Mouse (Mus musculus) kidney, postnatal 4 days (tissue): ENCODE measurements around the gene Hist1h2bb.

Experiments
- DNase-seq, 2 experiments: peaks; one replicate each; pipeline ENCODE4 v3.0.0; 2021; ENCODE audit warnings: mixed read lengths in 2 of 2

The Hist1h2bb gene

DNA sequence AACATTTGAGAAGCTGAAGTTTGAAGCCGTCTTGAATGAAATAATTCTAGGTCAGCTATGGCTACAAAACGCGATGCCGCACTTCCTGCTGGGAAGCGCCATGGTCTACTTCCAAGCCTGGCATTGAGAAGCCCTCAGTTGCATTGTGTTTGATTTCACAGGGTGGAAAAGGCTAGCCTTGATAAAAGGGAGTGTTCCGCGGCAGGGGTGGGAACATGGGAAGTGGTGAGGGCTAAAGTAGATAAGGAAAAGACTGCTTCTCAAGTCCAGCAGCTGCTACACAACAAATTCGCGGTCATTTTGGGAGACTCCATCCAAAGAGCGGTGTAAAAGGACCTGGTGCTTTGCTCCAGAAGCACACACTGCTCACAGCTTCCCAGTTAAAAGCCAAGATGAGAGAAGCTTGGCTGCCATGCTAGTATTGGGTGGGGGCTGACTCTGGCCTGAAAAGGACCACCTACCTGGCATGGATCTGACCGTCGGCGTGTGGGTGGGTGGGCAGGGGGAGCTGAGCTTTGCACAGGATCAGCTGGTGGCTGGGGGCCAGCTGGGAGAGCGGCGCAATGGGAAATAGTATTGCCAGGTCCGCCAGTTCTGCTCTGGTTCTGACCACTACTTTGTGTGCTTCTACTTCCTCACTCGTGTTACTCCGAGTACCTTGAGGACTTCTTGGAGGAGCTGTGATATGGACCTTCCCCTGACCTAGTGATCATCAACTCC lies 17.9 kb upstream of the Hist1h2bb start:
- no peak for DNase-seq

DNA sequence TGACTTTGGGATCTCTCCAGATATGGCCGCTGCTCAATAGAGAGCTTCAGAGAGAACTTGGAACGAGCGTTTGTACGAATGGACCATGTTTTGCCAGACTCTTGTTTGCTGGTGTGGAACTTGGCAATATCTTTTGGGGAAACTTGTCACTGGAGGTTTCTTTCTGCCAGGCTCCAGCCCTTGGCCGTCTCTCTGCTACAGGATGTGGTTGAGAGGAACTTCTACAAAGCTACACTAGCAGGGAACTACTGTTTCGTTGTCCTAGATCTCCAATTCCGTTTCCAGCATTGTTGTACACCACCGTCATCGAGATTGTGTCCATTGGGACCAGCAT lies 17.4 kb upstream of the Hist1h2bb start:
- no peak for DNase-seq

DNA sequence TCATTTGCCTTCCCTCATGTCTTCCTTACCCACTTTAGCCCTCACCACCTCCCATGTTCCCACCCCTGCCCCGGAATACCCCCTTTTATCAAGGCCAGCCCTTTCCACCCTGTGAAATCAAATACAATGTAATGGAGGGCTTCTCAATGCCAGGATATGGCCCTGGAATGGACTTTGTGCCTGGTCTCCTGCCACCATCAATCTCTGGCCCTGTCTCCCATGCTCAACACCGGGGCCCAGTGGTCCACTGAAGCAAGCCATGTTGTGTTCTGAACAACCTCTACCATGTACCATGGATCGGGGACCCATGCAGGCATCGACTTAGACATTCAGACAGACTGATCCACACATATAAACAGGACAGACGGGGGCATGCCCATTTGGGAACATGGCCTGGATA lies 16.8 kb upstream of the Hist1h2bb start:
- no peak for DNase-seq

DNA sequence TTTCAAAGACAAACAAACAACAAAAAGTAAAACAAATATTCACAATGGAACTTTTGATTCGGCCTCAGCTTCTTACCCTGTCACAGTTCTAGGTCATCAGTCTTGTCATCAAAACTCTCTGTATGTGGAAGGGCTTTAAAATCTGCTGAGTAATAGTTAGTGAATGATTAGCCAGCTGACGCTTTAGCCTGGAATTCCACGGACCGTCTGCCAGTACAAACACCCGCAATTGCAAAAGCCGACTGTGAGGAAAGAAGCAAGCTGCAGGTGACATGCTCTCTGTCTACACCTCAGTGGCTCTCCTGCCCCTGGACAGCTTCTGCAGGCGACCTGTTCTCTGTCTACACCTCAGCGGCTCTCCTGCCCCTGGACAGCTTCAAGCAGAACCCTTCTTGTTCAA lies 16.1 kb upstream of the Hist1h2bb start:
- DNase-seq, result peak; percentile 40 to 51

DNA sequence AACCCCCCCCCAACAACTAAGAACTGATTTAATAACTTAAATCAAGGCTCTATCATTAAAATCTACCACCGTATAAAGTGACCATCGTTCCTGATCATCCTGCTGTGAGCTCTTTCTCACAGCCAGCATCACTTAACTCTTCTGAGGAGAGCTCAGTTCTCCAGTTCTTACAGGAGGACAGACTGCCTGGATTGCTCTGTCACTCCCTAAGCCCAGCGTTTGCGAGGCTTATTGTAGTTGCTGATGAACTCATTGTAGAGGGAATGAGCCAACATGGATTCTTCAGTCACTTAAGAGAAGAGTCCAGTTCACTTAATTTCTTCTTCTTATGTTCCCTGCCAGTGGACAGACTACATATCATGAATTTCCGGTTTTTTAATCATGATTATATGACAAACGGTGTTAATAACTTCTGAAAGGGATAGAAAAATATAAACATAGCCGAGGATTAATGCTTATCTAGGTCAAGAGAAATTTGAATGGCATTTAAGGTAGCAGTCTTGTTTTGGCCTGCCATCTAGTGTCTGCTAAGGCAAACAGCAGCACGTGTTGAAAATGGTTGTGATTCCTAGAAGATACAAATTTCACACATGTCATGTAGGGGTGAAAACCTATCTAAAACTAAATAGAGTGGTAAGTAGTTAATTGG lies 14.3 kb upstream of the Hist1h2bb start:
- peak; percentile 27 to 37 for DNase-seq

DNA sequence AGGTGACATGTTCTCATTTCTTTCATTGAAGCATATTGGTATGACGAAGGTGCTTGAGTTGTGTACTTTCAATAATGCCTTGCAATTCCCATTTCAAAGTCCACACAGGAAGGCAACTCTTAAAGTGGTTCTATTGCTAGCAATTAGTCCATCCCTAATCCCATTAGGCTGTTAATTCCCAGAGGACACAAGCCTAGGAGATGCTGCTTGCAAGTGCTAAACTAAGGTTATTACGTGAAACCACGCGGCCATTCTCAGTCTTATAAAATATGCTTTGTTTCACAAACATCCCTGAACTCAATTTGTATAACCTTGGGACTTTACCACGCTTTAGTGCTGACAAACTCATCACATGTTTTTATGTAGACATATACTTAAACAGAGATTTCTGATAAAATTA lies 9.4 kb upstream of the Hist1h2bb start:
- DNase-seq, result no peak

DNA sequence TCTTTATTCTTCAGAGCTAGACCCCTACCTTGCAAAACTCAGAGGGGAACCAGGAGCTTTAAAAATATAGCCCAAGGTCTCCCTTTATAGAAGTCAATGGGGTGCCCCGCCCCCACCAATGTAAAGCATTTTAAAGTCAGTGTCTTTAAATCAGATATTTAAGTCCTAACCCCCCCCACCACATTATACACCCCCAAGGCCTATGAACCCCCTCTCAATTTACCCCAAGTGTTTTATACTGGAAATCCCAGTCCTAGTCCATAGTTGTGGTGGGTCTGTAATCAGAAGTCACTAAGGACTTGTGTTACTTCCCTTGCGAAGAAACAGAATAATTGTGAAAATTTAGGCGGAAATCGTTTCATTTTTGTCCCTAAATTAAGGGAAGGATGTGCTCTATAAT lies 8.5 kb upstream of the Hist1h2bb start:
- DNase-seq, result peak; percentile 28 to 46

DNA sequence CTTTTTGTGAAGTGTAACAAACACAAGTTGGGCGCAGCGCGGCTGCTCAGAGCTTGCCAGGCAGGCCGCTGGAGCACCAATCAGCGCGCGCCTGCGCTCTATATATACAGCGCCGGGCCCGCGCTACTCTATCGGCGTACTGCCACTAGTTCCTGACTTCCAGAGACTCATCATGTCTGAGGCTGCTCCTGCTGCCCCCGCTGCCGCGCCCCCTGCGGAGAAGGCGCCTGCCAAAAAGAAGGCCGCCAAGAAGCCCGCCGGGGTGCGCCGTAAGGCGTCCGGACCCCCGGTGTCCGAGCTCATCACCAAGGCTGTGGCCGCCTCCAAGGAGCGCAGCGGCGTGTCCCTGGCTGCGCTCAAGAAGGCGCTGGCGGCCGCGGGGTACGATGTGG lies 7.9 kb upstream of the Hist1h2bb start, which contains the start of gene Hist1h1c:
Gene Hist1h1c, plus strand, starts transcription at position 132 of the 392 bp plus-strand sequence.
- DNase-seq, result peak; percentile 91 to 95

DNA sequence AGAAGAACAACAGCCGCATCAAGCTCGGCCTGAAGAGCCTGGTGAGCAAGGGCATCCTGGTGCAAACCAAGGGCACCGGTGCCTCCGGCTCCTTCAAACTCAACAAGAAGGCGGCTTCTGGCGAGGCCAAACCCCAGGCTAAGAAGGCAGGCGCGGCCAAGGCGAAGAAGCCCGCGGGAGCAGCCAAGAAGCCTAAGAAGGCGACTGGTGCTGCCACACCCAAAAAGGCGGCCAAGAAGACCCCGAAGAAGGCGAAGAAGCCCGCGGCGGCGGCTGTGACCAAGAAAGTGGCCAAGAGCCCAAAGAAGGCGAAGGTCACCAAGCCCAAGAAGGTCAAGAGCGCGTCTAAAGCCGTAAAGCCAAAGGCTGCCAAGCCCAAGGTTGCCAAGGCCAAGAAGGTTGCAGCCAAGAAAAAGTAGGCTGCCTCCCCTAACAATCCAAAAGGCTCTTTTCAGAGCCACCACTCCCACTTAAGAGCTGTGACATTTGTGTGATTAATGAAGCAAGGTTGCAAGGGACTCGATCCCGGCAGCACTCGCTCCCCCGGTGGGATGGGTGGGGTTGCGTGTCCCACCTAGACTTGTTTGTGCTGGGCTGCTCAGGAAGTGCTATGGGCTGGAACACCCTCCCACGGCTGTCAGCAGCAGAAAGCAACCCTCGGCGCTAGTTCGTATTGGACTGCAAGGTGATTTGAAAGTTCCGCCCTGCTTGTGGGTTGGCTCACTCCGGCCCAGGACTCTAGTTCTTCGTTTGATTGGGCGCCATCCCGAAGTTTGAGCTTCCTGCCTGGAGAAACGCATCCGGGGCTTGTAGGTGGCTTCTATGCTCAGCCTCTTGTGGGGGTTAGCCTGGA lies 7.2 kb upstream of the Hist1h2bb start:
- peak; percentile 91 to 94 for DNase-seq

DNA sequence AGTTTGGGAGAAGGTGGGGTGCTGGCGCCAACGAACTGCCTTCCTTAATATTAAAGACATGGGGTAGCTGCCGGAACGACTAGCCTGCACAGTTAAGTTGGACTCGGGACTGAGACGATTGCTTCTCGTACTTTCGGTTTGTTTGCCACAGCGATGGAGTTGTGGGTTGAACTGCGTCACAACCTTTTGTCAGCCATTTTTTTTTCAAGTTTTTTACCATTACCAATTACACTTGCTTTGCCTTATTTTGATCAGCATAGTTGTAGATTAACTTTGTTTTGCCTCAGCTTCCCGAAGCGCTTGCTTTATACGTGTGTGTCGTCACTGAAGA lies 6.6 kb upstream of the Hist1h2bb start:
- no peak for DNase-seq

DNA sequence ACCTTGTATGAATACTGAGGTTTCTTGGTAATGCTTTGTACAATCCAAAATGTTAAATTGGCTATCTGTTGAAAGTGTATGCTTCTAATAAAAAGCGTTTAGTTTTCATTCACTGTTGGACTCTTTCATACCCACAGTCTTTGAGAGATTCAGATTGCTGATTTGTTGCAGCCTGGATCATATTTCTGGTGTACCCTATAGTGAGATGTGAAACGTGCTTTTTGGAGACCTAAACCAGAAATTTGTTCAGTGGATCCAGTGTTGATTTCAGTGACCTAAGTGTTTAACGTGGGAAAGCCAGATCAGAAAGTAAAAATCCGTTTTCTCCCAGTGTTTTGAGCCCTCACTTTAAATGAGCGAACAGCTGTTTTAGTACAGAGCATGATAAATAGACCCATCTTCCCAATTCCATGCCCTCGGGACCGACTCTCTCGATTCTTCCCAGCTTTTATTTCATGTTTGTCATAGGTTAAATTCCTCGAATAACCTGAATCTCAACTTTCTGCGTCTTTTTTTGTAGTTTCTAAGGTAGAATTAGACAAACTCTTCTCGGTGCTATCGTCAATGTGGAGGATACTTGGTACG lies 6.2 kb upstream of the Hist1h2bb start:
- DNase-seq, result no peak

DNA sequence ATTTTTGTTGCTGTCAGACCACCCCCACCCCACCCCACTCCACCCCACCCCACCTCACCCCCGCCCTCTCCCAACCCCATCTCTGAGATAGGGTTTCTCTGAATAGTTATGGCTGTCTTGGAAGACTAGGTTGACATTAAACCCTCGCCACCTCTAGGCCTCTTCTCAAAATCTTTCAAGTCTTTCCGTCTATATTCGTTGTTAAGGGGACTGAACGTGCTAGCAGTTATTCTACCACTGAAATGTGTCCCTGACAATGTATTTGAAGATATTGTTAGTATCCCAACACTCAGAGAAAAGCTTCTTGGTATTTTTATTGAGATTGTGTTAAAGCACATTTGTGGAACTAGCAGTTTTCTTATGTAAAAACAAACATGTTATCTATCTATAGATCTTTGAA lies 5.6 kb upstream of the Hist1h2bb start:
- no peak for DNase-seq

DNA sequence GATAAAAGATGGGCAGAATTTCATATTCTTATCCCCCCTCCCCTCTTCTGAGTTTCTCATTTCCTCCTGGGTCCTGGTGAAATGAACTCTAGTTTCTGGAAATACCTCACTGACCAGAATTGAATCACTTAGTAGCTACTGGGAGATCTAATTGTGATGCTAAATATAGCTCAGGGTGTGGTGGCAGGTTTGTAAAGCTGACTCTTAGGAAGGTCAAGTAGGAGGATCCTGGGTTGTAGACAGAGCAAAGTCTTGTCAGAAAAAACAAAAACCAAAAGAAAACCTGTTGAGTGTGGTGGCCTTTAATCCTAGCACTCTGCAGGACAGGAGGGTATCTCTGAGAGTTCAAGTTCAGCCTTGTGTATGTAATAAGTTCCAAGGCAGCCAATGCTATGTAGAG lies 4.5 kb upstream of the Hist1h2bb start:
- DNase-seq, result no peak

DNA sequence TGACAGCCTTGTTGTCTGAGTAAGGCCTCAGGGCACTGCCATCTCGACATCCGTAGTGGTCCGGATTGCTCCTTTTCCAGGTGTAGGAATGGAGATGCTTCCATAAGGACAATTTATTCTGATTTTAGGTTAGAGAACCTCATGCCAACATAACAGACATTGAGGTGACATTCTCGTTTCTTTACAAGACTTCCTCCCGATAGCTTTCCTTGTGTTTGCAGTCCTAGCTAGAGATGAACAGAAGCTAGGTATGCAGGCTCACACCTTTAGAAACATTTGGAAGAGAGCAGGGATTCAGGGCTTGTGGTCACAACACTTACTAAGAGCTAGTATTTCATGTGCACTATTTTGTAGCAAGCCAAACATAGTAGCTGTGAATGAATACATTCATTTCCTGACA lies 3.3 kb upstream of the Hist1h2bb start:
- no peak for DNase-seq

DNA sequence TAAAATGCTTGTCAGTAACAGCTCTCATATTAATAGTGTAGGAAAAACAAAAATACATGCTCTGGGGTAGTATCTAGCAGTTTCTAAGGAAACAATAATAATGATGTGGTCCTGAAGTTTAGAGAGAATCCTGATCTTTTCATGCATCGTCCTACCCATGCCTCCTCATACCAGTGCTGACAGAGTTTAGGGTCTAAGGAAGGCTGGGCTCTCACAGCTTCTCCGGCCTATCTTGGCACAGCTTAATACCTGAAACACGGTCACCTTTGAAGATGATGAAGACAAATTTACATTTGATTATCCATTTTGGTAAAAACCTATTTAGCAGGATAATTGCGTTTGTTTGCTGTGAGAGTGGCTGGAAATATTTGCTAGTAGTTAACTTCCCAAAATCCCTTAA lies 2.6 kb upstream of the Hist1h2bb start:
- no peak for DNase-seq

DNA sequence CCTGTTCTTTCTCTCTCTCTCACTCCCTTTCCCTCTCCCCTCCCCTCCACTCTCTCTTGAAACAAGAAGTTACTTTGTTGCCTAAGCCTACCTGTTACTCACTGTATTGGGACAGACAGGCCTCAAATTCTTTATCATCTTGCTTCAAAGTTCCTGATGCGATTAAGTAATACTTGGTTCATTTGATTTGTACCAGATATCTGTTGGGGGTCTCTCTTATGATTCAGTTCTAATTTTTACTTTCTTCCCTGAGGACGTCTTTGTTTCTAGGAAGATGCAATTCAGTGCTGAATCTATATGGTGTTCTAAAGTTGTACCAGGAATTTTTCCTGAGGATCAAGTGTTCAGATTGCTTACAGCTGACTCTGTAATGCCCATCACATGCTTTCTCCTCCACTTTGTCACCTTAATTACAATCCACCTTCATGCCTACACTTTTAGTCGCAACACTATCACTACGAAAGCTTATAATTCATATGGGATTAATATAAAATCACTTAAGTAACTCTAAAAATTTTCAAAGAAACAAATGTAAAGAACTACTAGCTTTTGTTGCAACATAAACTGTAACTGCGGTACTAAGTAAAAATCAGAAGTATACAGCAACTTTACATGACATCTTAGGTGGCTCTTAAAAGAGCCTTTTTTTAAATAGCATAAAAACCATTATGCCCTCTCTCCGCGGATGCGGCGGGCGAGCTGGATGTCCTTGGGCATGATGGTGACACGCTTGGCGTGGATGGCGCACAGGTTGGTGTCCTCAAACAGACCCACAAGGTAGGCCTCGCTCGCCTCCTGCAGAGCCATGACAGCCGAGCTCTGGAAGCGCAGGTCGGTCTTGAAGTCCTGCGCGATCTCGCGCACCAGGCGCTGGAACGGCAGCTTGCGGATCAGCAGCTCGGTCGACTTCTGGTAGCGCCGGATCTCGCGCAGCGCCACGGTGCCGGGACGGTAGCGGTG lies 1.8 kb upstream of the Hist1h2bb start:
- no peak for DNase-seq

DNA sequence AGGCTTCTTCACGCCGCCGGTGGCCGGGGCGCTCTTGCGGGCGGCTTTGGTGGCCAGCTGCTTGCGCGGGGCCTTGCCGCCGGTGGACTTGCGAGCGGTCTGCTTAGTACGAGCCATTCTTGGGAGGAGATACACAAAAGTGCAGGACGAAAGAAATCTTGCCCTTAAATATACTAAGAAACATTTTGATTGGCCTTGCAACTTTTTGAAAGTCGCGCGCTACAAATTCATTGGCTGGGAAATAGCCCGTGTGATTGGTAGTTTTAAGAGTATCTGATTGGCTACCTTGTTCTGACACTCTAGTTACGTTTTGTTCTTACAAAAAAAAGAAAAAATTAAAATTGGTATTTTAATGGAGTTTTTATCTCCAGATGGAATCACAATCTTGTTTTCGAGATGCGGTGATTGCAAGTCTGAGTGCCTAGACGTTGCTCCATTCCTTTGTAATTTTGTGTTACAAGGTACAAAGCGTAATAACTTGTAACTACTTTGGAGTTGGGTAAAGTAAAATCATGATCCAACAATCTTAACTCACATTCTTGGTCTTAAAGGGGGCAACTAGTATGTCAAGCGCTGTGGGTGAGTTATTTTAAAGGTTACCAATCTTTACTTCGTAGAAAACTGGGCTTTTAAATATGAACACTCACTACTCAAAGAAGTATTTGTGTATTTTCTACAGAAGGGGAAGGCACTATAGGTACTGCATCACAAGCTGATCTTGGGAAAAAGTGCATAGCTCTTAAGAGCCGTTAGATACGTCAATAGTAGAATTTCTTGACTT lies 963 bp upstream of the Hist1h2bb start, which contains the start of gene Hist1h3c:
Gene Hist1h3c, minus strand, starts transcription at position 222 of the 781 bp plus-strand sequence.
- DNase-seq, result peak; percentile 88 to 91

DNA sequence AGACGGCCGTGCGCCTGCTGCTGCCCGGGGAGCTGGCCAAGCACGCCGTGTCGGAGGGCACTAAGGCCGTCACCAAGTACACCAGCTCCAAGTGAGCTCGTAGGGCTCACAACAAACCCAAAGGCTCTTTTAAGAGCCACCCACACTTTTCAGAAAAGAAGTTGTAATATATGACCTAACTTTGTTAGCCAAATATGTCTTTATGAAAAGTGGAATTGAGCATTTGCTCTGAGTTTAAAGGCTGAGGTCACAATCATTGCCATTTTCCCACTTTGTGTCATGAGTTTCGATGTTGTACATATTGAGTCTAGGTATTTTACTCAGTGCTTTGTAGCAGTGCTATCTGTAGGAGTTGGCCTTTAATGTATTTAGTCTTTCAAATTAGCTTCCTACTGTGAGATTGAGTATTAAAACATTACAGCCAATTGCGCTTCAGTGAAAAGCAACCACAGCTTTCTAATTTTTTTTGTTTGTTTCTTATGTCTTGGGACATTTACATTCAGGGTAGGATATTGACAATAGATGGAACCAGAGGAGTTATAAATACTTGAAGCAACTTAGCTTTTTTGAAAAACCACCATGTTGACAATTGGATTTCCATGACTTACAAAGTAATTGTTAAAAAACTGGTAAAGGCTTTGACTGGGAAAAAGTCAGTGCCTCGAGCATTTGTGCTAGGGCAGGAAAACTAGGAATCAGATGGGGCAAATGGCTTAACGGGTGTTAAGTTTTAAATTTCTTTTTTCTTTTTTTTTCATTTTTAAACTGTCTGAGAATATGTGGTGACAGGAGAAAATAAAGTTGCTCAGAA lies 752 bp downstream of the Hist1h2bb start:
- no peak for DNase-seq

DNA sequence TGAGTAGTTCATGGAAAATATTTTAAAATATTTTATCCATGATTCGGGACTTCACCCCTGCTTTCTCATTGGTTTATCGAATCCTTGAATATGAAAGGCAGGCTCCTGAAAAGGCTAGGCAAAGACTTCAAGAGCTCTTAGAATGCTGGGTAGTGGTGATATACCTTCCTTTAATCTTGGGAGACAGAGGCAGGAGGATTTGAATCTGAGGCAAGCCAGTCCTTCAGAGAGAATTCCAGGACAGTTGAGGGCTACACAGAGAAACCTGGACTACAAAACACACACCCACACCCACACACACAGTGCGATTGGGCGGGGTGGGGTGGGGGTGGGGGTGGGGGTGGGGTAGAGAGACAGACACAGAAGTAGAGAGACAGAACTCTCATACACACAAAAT lies 1.4 kb downstream of the Hist1h2bb start:
- no peak for DNase-seq

DNA sequence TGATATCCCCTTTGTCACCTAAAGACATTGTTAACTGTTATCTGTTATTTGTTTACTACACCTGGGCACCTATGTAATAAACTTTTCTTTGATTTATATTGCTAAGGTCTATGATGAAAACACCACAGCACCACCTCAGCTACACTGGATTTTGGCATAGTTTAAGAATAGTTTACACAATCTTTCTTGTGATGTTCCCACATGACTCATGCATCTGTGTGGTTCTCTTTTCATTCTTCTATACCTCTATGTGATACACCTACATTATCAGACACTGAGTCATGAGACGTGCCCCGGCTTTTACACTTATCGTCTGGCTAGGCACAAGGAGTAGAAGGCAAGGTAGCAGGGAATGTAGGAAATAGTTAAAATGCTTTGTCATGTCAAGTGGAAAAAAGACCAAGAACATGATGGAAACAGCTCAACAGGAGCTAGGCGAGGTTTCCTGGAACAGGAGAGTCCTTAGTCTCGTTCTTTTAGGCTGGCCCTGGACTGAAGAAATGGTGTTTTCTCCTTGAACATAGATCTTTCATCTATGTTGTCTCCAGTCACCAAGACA lies 3.1 kb downstream of the Hist1h2bb start:
- no peak for DNase-seq
